Mouse (Mus musculus): ENCODE measurements at regions not wholly inside any gene's neighbourhood (a gene's known extent, or its start where the extent isn't known, plus 50 kb on each side); places are given as distances from the start of the nearest gene placed in this dataset.
"Not testable (repeated sequence)": the region's sequence is repeated elsewhere in the genome, so short reads cannot be mapped to it uniquely, and the experiment has no call there.

- CTCF ChIA-PET = no interaction called here
- POLR2A ChIA-PET = interaction anchor here in 1 of 4 experiments (0.6 to 1.9 kb wide), 4 partner anchors 11 to 86 kb away, joined by 3 to 6 read pairs (median 4); no protein-coding TSS in a partner anchor
These were observed 194.3 kb downstream of the Fam43a start for GRCm38 (mm10) chr16:30793856-30794255.

DNA sequence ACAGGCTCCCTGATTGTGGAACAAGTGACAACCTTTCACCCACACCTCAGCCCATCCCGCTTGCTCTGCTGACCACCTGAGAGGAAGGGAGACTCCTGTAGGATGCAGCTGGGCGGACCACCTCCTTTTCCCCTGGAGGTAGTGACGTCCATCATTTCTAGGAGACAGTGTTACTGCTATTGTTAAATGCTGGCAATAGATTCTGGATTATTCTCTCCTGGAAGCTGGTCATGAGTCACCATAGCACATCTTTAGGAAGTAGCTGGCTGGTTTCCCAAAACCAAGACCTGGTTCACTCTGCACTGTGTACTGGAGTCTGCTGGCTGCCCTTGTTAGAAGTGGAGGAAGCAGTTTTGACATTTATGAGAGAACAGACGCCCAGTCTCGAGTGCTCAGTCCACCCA is 196.0 kb downstream of the Fam43a start:
- POLR2A ChIA-PET = interaction anchor here in 1 of 4 experiments (1.9 kb wide), 1 partner anchor 13 kb away, joined by 5 read pairs; no protein-coding TSS in a partner anchor
- CTCF ChIA-PET = interaction anchor here in 2 of 4 experiments (0.5 to 1.3 kb wide), 2 partner anchors 205 to 276 kb away, joined by 3 to 6 read pairs; no protein-coding TSS in a partner anchor

GRCm38 (mm10) chr16:30796103-30796502 is 196.6 kb downstream of the Fam43a start:
- POLR2A ChIA-PET = interaction anchor here in 1 of 4 experiments (1.0 kb wide), 1 partner anchor 195 kb away, joined by 3 read pairs; no protein-coding TSS in a partner anchor
- CTCF ChIA-PET = interaction anchor here in 1 of 4 experiments (1.3 kb wide), 1 partner anchor 275 kb away, joined by 3 read pairs; no protein-coding TSS in a partner anchor

DNA sequence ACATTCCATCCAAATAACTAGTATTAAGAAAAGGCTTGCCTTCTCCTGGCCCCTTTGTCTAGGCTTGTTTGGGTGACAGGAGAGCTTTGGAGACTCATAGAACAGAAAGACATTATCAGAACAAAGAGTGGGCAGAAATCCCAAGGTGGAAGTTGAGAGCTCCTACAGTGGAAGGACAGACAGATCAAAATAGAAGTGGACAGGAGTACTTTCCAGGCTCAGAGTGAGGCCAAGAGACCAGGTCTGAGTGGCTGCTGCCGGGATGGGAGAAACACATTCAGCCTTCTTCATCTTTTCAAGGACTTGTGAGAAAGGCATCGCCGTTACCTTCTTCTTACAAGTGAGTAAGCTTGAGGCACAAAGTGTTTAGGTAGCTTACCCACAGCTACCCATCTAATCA is 197.5 kb downstream of the Fam43a start:
- POLR2A ChIA-PET = interaction anchor here in 1 of 4 experiments (0.7 kb wide), 1 partner anchor 28 kb away, joined by 3 read pairs; no protein-coding TSS in a partner anchor
- CTCF ChIA-PET = interaction anchor here in 1 of 4 experiments (0.6 kb wide), 1 partner anchor 225 kb away, joined by 7 read pairs; no protein-coding TSS in a partner anchor

DNA sequence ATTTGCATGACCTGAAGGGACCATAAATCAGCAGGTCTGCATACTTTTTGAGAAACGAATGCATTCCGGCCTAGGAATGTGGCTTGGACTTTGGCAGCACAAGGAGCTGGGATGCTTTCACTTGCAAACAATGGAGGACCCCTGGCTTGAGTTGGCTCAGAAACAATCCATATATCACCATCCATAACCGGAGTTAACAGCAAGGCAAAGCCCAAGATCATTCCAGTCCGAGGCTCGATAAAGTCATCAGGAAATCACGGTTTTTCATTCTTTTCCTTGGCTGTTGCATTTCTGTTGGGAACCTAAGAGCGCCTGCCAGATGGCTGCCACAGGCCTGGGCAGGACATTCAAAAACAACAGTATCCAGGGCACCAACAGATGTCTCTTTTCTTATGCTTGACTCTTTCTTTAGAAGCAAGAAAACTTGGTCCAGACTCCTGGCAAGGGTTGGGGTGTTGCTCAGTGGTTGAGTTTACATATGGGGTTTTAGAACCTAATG is 198.5 kb downstream of the Fam43a start:
- CTCF ChIA-PET = no interaction called here
- POLR2A ChIA-PET = interaction anchor here in 1 of 4 experiments (0.6 kb wide), 1 partner anchor 22 kb away, joined by 4 read pairs; no protein-coding TSS in a partner anchor

DNA sequence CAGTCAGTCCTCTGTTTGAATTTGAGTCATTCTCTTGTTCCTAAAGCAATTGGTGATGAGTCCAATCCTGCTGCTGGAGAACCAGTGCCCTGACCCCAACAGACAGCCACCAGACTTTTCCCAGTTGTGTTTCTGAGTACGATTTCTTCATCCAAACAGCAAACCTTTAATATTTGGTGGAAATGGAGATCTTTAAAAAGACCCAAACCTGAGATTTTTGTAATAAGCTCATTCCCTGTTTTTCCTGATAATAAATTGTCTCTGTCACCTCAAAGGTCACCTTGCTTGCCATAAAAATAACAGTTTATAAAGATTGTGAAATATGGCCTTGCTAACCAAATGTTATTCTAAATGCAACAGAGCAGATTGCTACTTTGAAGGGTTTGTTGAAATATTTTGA is 199.0 kb downstream of the Fam43a start:
- POLR2A ChIA-PET = interaction anchor here in 1 of 4 experiments (0.6 kb wide), 1 partner anchor 22 kb away, joined by 4 read pairs; no protein-coding TSS in a partner anchor
- CTCF ChIA-PET = no interaction called here

DNA sequence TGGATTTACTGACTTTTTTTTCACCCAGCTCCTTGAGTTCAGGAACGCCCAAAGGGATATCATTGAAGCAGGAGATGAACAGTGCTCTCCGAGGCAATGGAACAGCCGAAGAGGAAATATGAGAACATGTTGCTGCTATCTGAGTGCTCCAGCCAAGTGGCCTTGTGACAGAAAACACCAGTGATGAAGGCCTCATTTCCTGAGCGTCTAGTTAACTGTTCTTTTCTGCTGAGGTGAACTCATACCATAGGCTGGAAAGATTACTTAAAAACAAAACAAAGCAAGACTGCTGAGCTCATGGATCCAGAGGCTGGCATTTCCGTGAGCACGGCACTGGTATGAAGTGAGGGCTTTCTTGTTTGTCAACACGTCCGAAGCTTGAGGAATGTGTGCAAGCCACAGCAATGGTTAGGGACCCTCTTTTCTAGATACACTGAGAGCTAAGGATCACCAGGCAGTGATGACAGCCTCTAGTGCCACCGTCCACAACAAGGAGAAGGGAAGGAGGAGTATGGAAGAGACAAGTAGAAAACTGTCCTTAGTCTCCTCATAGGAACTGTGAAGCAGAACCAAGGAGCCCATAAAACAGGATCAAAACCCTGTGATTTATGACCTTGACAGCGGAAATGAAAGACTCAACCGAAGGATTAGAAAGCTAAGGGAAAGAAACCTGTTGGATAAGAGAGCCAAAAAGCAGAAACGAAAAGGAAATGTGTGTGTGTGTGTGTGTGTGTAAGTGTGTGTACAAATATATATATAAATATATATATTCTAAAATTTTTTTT is 200.4 kb downstream of the Fam43a start:
- POLR2A ChIA-PET = interaction anchor here in 3 of 4 experiments (0.6 to 2.8 kb wide), 9 partner anchors 11 to 625 kb away, joined by 3 to 12 read pairs (median 4); no protein-coding TSS in a partner anchor

DNA sequence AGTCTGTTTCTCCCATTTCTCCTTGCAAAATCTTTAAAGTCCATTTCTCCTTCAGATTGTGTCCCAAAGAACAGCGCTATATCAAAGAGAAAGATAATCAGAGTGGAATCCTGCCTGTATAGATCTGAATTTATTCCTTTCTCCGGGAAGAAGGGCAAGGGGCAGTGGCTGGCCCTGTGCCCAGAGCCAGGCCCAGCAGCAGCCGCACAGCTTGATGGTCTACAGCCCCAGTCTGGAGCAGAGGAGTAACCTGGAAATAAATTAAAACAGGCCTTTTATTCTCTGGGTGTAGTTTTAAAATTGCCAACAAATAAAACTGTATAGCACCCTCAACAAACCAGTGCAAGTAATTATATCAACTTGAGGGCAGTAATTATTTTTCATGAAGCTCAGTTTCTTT is 204.5 kb downstream of the Fam43a start:
- CTCF ChIA-PET = no interaction called here
- POLR2A ChIA-PET = interaction anchor here in 2 of 4 experiments (1.0 to 1.5 kb wide), 2 partner anchors 16 to 18 kb away, joined by 3 to 4 read pairs; no protein-coding TSS in a partner anchor

More for the DNA sequence above, 200.4 kb downstream of the Fam43a start:
- CTCF ChIA-PET = interaction anchor here in 2 of 4 experiments (0.6 to 0.7 kb wide), 2 partner anchors 42 to 197 kb away, joined by 4 read pairs; no protein-coding TSS in a partner anchor

DNA sequence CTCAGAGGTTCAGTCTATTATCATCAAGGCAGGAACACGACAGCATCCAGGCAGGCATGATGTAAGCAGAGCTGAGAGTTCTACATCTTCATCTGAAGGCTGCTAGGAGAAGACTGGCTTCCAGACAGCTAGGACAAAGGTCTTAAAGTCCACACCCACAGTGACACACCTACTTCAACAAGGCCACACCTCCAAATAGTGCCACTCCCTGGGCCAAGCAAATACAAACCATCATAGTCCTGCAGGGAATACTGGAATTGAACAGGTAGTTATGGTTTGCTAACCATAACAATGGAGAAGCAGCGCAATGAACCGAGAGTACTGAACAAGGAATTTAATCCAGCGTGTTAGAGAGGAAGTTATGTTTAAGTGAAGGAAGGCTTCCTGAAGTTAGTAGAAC is 206.7 kb downstream of the Fam43a start:
- CTCF ChIA-PET, POLR2A ChIA-PET: not testable (repeated sequence)

- ChIA-PET POLR2A (interaction anchor here in 3 of 4 experiments (0.5 to 4.8 kb wide), 6 partner anchors 16 to 245 kb away, joined by 3 to 21 read pairs (median 4); no protein-coding TSS in a partner anchor), CTCF (no interaction called here)
These were observed 219.1 kb downstream of the Fam43a start for GRCm38 (mm10) chr16:30818541-30819120.

DNA sequence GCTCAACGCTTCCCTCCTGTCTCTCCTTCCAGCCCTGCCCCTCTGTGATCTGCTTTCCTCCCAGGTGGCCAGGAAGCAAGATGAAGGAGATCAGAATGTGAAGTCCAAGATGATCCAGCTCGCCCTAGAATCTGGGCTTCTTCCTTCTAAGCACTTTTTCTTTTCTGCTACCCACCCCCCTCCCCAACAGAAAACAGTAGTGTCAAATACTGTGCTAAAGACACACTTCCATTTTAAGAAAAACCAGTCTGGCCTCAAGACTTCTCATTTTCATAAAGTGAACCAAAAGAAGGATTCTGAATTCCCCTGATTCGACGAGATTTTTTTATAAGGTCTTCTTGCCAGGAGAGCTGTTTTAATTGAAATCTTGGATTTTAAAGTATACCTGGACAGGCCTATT is 219.8 kb downstream of the Fam43a start:
- ChIA-PET POLR2A (interaction anchor here in 3 of 4 experiments (0.7 to 4.8 kb wide), 10 partner anchors 11 to 210 kb away, joined by 3 to 21 read pairs (median 6); no protein-coding TSS in a partner anchor), CTCF (no interaction called here)

DNA sequence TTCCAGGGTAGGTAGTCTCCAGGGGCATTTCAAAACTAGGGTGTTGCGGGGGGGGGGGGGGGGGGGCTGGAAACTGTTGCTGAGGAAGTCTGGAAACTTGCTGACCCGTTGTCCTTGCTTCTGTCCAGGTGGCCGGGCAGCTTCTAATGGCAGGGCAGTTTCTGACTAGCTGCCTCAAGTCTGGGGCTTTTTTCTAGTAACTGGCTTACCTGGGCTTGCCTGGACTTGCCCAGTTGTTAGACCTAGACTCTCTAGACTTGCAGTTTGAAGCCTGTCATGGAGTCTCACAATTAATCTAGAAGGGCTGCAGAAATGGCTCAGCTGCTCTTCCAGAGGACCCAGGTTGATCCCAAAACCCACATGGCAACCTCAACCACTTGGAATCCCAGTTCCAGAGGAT is 220.7 kb downstream of the Fam43a start:
- ChIA-PET CTCF (interaction anchor here in 2 of 4 experiments (0.6 to 1.1 kb wide), 3 partner anchors 49 to 75 kb away, joined by 3 to 11 read pairs (median 3); no protein-coding TSS in a partner anchor), POLR2A (interaction anchor here in 3 of 4 experiments (0.6 to 4.8 kb wide), 51 partner anchors 8 to 687 kb away, joined by 3 to 21 read pairs (median 4); partner anchors contain the start of gene Fam43a (in 3 of the 3))

DNA sequence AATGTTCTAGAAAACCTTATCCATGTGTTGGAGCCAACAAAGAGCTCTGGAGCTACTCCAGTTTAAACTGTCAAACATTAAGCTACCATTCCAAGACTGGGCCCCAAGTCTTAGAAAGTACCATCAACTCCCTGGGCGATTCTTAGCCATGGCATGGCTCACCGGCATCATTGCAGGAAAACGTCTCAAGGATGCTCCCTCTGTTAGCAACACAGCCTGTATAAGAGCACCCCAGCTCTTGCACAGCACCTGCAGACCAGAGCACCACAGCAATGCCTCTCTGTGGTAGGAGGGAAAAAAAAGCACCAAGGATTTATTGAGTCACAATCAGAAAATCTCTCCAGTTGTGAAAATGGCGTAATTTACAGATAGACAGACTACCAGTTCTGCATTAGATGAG is 221.2 kb downstream of the Fam43a start:
- POLR2A ChIA-PET = interaction anchor here in 3 of 4 experiments (0.5 to 4.8 kb wide), 63 partner anchors 9 to 686 kb away, joined by 3 to 21 read pairs (median 4); partner anchors contain the start of genes Fam43a (in 3 of the 3) and Acap2 (in 1 of the 3)
- CTCF ChIA-PET = interaction anchor here in 2 of 4 experiments (0.6 to 1.1 kb wide), 3 partner anchors 48 to 540 kb away, joined by 3 read pairs; no protein-coding TSS in a partner anchor

- ChIA-PET CTCF (interaction anchor here in 2 of 4 experiments (0.6 to 1.0 kb wide), 2 partner anchors 76 to 541 kb away, joined by 3 read pairs; no protein-coding TSS in a partner anchor), POLR2A (interaction anchor here in 3 of 4 experiments (0.5 to 4.8 kb wide), 58 partner anchors 8 to 686 kb away, joined by 3 to 21 read pairs (median 4); partner anchors contain the start of genes Fam43a (in 2 of the 3) and Acap2 (in 1 of the 3))
These were observed 221.8 kb downstream of the Fam43a start for GRCm38 (mm10) chr16:30821191-30821910.

DNA sequence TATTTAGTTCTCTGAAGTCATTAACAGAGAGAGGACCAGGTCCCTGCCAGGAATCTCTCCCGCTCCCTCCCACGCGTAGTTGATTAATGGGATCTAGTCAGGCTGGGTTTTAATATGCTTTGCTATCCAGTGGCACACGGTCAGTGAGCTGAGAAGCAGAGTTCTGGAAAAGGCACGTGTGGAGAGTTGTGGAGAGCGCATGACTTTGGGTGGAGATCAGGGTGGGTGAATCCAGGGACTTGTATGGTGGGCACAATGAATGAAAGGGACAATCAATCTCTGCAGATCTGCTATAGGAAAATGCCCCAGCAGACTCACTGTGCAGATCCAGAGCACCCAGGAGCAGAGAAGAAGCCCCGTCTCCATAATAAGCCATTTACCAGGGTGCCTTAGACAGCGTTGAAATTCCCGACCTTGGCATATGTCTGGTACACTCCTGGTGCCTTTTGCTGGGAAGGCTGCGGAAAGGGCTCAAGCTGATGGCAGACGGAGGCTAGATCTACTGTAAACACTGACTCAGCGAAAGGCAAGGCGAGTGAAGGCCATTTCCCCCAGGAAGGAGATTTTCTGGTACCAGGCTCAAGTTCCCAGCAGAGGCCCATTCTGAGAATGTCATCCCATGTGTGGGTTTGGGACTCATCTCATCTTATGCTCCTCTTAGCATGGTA is 222.5 kb downstream of the Fam43a start:
- ChIA-PET POLR2A (interaction anchor here in 3 of 4 experiments (0.6 to 4.8 kb wide), 31 partner anchors 8 to 221 kb away, joined by 3 to 21 read pairs (median 6); partner anchors contain the start of gene Fam43a (in 1 of the 3)), CTCF (no interaction called here)

- CTCF ChIA-PET = interaction anchor here in 1 of 4 experiments (1.0 kb wide), 1 partner anchor 8 kb away, joined by 3 read pairs; no protein-coding TSS in a partner anchor
These were observed 226.6 kb downstream of the Fam43a start for GRCm38 (mm10) chr16:30826128-30826527.

GRCm38 (mm10) chr16:30827901-30828608 is 228.5 kb downstream of the Fam43a start:
- ChIA-PET CTCF (no interaction called here), POLR2A (no interaction called here)

More at GRCm38 (mm10) chr16:30826128-30826527, 226.6 kb downstream of the Fam43a start:
- POLR2A ChIA-PET = interaction anchor here in 3 of 4 experiments (0.6 to 2.1 kb wide), 4 partner anchors 9 to 221 kb away, joined by 3 to 5 read pairs (median 4); no protein-coding TSS in a partner anchor
